Mouse (Mus musculus) kidney, adult 2 months (tissue): ENCODE results near the gene Nt5c2.

ENCODE experiments used
- CTCF ChIP-seq: fragments of 200-500 bp; conservative IDR thresholded peaks from 2 replicates; pipeline ENCODE4 v1.5.1; 2011; ENCODE audit warnings: low read depth, mild to moderate bottlenecking, control low read depth, low read length, moderate library complexity, mixed read lengths; ENCODE audit not compliant: insufficient read depth, insufficient read length
- POLR2A ChIP-seq: fragments of 200-500 bp; IDR thresholded peaks from one replicate; pipeline ENCODE4 v1.6.1; 2011; ENCODE audit warnings: low read depth, low read length, control low read depth

GRCm38 (mm10) chr19:46926357-46926756 is 88.6 kb downstream of the Nt5c2 start:
- TF ChIP-seq CTCF = no peak
- TF ChIP-seq POLR2A = no peak
